Mouse (Mus musculus) kidney, postnatal 4 days (tissue): ENCODE results near the gene Pde9a.

ENCODE experiments used
- DNase-seq, 2 experiments: peaks; one replicate each; pipeline ENCODE4 v3.0.0; 2021; ENCODE audit warnings: mixed read lengths in 2 of 2

The Pde9a gene

GRCm38 (mm10) chr17:31433978-31434797 lies 48.2 kb downstream of the Pde9a start:
- DNase-seq = peak; percentile 45 to 65

GRCm38 (mm10) chr17:31434825-31435325 lies 48.9 kb downstream of the Pde9a start:
- no peak for DNase-seq

- no peak for DNase-seq
These were observed 50.2 kb downstream of the Pde9a start for GRCm38 (mm10) chr17:31435934-31436813.

GRCm38 (mm10) chr17:31436814-31437406 lies 50.9 kb downstream of the Pde9a start:
- DNase-seq = no peak

GRCm38 (mm10) chr17:31437482-31437881 lies 51.5 kb downstream of the Pde9a start:
- no peak for DNase-seq

GRCm38 (mm10) chr17:31439978-31440377 lies 54.0 kb downstream of the Pde9a start:
- DNase-seq = no peak

GRCm38 (mm10) chr17:31442513-31442912 lies 56.5 kb downstream of the Pde9a start:
- no peak for DNase-seq

GRCm38 (mm10) chr17:31444251-31444650 lies 58.2 kb downstream of the Pde9a start:
- no peak for DNase-seq

- DNase-seq = peak; percentile 35 to 64
These were observed 59.2 kb downstream of the Pde9a start for GRCm38 (mm10) chr17:31445061-31445731.

- no peak for DNase-seq
These were observed 61.8 kb downstream of the Pde9a start for GRCm38 (mm10) chr17:31447766-31448165.

- DNase-seq = no peak
These were observed 62.5 kb downstream of the Pde9a start for GRCm38 (mm10) chr17:31448519-31448918.

GRCm38 (mm10) chr17:31450206-31450605 lies 64.2 kb downstream of the Pde9a start:
- DNase-seq = no peak

GRCm38 (mm10) chr17:31451179-31451708 lies 65.2 kb downstream of the Pde9a start:
- DNase-seq = peak; percentile 35 to 49

GRCm38 (mm10) chr17:31452816-31453215 lies 66.8 kb downstream of the Pde9a start:
- no peak for DNase-seq

- no peak for DNase-seq
These were observed 67.5 kb downstream of the Pde9a start for GRCm38 (mm10) chr17:31453476-31453875.

GRCm38 (mm10) chr17:31454056-31454455 lies 68.0 kb downstream of the Pde9a start:
- no peak for DNase-seq

- DNase-seq = peak; percentile 31 to 54
These were observed 70.9 kb downstream of the Pde9a start for GRCm38 (mm10) chr17:31456723-31457567.

GRCm38 (mm10) chr17:31460416-31460815 lies 74.4 kb downstream of the Pde9a start:
- DNase-seq = no peak

GRCm38 (mm10) chr17:31462506-31462905 lies 76.5 kb downstream of the Pde9a start:
- DNase-seq = no peak

- DNase-seq = no peak
These were observed 80.8 kb downstream of the Pde9a start for GRCm38 (mm10) chr17:31466854-31467253.

- DNase-seq = no peak
These were observed 82.5 kb downstream of the Pde9a start for GRCm38 (mm10) chr17:31468496-31468895.
